Mouse (Mus musculus) liver, embryonic 14.5 days (tissue): Measurements from ENCODE around the gene Ntn3. TPM values are rescaled to one million over a fixed set of nuclear protein-coding genes. Genes with fewer than 3 reads are reported as not detected.

ENCODE experiments used
- ATAC-seq: fragments of 200-750 bp; cut with Nextera tagmentation; 2 replicates; pipeline ENCODE4 v1.8.0; 2017; ENCODE audit warnings: moderate number of reproducible peaks, mild to moderate bottlenecking, moderate library complexity; ENCODE audit not compliant: insufficient read depth
- DNase-seq, 3 experiments: peaks; one replicate each; pipeline ENCODE4 v3.0.0-alpha.2; 2012 to 2013; ENCODE audit warnings: low read depth in 3 of 3, low spot score in 3 of 3
- H3K27ac ChIP-seq: fragments of 300-500 bp; sonication (generic); 2 replicates; pipeline ENCODE4 v1.5.1; 2014; ENCODE audit warnings: moderate library complexity, mild to moderate bottlenecking, control low read depth, inconsistent platforms
- H3K27me3 ChIP-seq: fragments of 300-500 bp; sonication (generic); 2 replicates; pipeline ENCODE4 v1.6.1; 2014; ENCODE audit warnings: mild to moderate bottlenecking, low read length, moderate library complexity; ENCODE audit not compliant: control insufficient read depth, insufficient read depth
- H3K36me3 ChIP-seq: fragments of 300-500 bp; sonication (generic); replicated peaks from 2 replicates; pipeline ENCODE4 v1.6.1; 2014; ENCODE audit warnings: low read depth; ENCODE audit not compliant: control insufficient read depth, insufficient read depth
- H3K4me1 ChIP-seq, 2 experiments: fragments of 200-500 bp in 1 of 2; fragments of 300-500 bp in 1 of 2; sonication (generic) in 1 of 2; replicated peaks; 2 replicates each; pipeline ENCODE4 v1.6.1; 2012 to 2014; ENCODE audit warnings: antibody characterized with exemption in 1 of 2, inconsistent platforms in 1 of 2, low read length in 1 of 2; ENCODE audit not compliant: control insufficient read depth in 2 of 2, insufficient read depth in 2 of 2
- H3K4me2 ChIP-seq: fragments of 300-500 bp; sonication (generic); 2 replicates; pipeline ENCODE4 v1.6.1; 2014; ENCODE audit warnings: low read depth, mild to moderate bottlenecking, control low read depth, moderate library complexity
- H3K4me3 ChIP-seq, 2 experiments: fragments of 200-500 bp in 1 of 2; fragments of 300-500 bp in 1 of 2; sonication (generic) in 1 of 2; 2 replicates each; pipeline ENCODE4 v1.5.1; 2012 to 2014; ENCODE audit warnings: low read depth in 2 of 2, low read length in 2 of 2, mild to moderate bottlenecking in 2 of 2, control low read depth in 1 of 2, inconsistent platforms in 1 of 2, moderate library complexity in 1 of 2; ENCODE audit not compliant: insufficient read depth in 1 of 2
- H3K9ac ChIP-seq: fragments of 300-500 bp; sonication (generic); replicated peaks from 2 replicates; pipeline ENCODE4 v1.6.1; 2014; ENCODE audit warnings: mild to moderate bottlenecking, control low read depth, moderate library complexity
- H3K9me3 ChIP-seq: fragments of 300-500 bp; sonication (generic); 2 replicates; pipeline ENCODE4 v1.6.1; 2016; ENCODE audit warnings: low read length, mixed read lengths; ENCODE audit not compliant: control insufficient read depth
- CTCF ChIP-seq: IDR thresholded peaks from 2 replicates; pipeline ENCODE4 v1.5.1; 2016; ENCODE audit warnings: antibody characterized with exemption, low read depth, control low read depth
- EP300 ChIP-seq: IDR thresholded peaks from 2 replicates; pipeline ENCODE4 v1.6.1; 2016; ENCODE audit warnings: antibody characterized with exemption, low read depth
- WGBS: fragments of 180-500 bp; shearing (Covaris S2); extraction: QIAGEN DNeasy Blood & Tissue Kit; methylation state at CpG from one replicate; pipeline ENCODE4 v1.1.7; 2014; ENCODE audit not compliant: insufficient replicate concordance; 5-methylcytosine and 5-hydroxymethylcytosine counted together
- polyA plus RNA-seq, 2 experiments: library from polyadenylated mRNA; depleted of rRNA in 1 of 2; stranded (reverse) in 1 of 2; unstranded in 1 of 2; fragments of >200 nt; fragmentation: Nextera tagmentation in 1 of 2; extraction: Ambion mirVana in 1 of 2; gene quantifications; 2 replicates each; pipeline versions ENCODE4 v1.2.1 to v1.2.3; 2012 to 2014

The Ntn3 gene
- polyA plus RNA-seq, 2 experiments, result 0.59 to 0.69 TPM

GRCm38 (mm10) chr17:24167891-24168505 is 41.3 kb downstream of the Ntn3 start:
- Histone ChIP-seq H3K4me1 (peaks cover 14 to 23% of the 10 kb centered on the region in 2 experiments), H3K27me3 (no peaks in the 10 kb centered on the region), H3K4me2 (peak overlapping the region; percentile 82), H3K27ac (peak overlapping the region; percentile 85), H3K9me3 (no peaks in the 10 kb centered on the region), H3K4me3 (peak overlapping the region; percentile 72 to 98), H3K9ac (peak overlapping the region; percentile 92), H3K36me3 (peaks cover 14% of the 10 kb centered on the region)
- DNase-seq (no peak), ATAC-seq (no peak)
- TF ChIP-seq EP300 (no peak), CTCF (no peak)
- WGBS, result 32% methylated on average over 7 of the region's 7 CpGs

DNA sequence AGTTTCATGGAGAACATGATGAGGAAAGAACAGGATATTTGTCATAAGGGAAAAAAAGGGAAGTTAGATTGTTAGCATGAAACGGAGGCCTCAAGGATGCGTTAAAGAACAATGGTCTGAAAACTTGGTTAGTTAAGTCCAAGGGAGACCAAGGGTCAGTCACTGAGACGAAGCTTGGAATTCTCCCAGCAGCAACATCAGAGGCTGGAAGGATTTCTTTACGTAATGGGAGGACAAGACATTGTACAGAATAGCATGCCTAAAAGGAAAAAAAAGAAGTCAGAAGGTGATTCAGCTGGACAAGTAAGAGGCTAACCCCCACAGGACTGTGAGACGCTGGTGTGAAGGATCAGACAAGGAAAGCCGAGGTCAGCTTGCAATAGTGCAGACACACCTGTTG is 42.2 kb downstream of the Ntn3 start:
- no peaks in the 10 kb centered on the region for H3K27me3 ChIP-seq
- H3K4me1 ChIP-seq, result peaks cover 20 to 31% of the 10 kb centered on the region in 2 experiments
- H3K4me2 ChIP-seq, result peak overlapping the region; percentile 82; the same call in 1 of the 2 replicates
- DNase-seq (no peak), ATAC-seq (no peak)
- no peak overlapping the region for H3K27ac ChIP-seq
- no peak overlapping the region for H3K4me3 ChIP-seq
- H3K36me3 ChIP-seq, result peaks cover 14% of the 10 kb centered on the region
- no peak for TF ChIP-seq CTCF
- no peak for TF ChIP-seq EP300
- no peaks in the 10 kb centered on the region for H3K9me3 ChIP-seq
- WGBS, result 68% methylated on average over 6 of the region's 6 CpGs
- no peak overlapping the region for H3K9ac ChIP-seq

DNA sequence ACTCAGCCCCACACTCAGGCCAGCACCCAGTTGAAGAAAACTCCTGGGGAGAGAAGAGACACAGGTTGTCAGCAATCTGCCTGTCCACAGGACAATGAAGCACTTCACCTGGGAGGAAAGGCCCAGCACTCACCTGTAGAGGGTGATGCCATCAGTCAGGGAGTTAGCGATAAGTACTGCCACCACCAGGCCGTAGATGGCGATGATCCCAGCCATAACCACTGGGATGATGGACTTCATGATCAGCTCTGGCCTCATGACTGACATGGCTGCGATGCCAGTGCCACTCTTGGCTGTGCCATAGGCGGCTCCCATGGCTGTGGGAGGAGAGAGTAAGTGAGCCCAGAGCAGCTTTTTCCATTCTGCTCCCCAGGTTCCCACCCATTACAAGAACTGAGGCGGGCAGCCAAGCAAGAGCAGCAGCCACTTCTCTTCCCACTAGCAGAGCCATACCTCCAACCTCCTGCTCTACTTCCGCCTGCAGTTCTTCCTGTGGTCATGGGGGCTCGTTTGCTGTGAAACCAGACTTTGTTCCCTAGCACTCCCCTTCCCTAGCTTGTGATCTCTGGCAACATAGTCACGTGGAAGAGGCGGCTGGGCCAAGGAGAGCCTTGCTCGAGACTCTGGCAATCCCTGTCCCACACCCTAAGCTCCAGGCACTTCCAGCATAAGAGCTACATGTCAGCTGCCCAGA is 44.6 kb downstream of the Ntn3 start:
- Histone ChIP-seq H3K36me3 (peaks cover 14% of the 10 kb centered on the region), H3K9me3 (no peaks in the 10 kb centered on the region), H3K4me1 (peaks cover 15 to 29% of the 10 kb centered on the region in 2 experiments), H3K4me3 (no peak overlapping the region), H3K4me2 (no peak overlapping the region), H3K27me3 (no peaks in the 10 kb centered on the region), H3K27ac (no peak overlapping the region), H3K9ac (no peak overlapping the region)
- TF ChIP-seq EP300, result no peak
- TF ChIP-seq CTCF, result peak; percentile 30; the same call in 1 of the 2 replicates
- 73% methylated on average over 11 of the region's 11 CpGs for WGBS
- no peak for ATAC-seq
- no peak for DNase-seq

- peak within 1 kb of the TSS; percentile 95 for H3K4me2 ChIP-seq
- no peaks in the 10 kb centered on the region for H3K9me3 ChIP-seq
- H3K9ac ChIP-seq, result peak within 1 kb of the TSS; percentile 84
- DNase-seq (peak; percentile 92 to 94 (median 92)), ATAC-seq (peak; percentile 86)
- peak within 1 kb of the TSS; percentile 61 to 88 for H3K4me3 ChIP-seq
- under 1% methylated on average over 47 of the region's 47 CpGs for WGBS
- peak; percentile 43; the same call in 1 of the 2 replicates for TF ChIP-seq EP300
- TF ChIP-seq CTCF, result no peak
- peak within 1 kb of the TSS; percentile 87 for H3K27ac ChIP-seq
- H3K27me3 ChIP-seq, result no peaks in the 10 kb centered on the region
- peaks cover 15 to 29% of the 10 kb centered on the region in 2 experiments for H3K4me1 ChIP-seq
- peaks cover 14% of the 10 kb centered on the region for H3K36me3 ChIP-seq
Observed at GRCm38 (mm10) chr17:24163176-24163962, 46.0 kb downstream of the Ntn3 start, which contains the start of gene Amdhd2. TSS of gene Amdhd2 (minus strand) at chr17:24163766.
